Mouse (Mus musculus): ENCODE measurements at regions not wholly inside any gene's neighbourhood (a gene's known extent, or its start where the extent isn't known, plus 50 kb on each side); places are given as distances from the start of the nearest gene placed in this dataset.

DNA sequence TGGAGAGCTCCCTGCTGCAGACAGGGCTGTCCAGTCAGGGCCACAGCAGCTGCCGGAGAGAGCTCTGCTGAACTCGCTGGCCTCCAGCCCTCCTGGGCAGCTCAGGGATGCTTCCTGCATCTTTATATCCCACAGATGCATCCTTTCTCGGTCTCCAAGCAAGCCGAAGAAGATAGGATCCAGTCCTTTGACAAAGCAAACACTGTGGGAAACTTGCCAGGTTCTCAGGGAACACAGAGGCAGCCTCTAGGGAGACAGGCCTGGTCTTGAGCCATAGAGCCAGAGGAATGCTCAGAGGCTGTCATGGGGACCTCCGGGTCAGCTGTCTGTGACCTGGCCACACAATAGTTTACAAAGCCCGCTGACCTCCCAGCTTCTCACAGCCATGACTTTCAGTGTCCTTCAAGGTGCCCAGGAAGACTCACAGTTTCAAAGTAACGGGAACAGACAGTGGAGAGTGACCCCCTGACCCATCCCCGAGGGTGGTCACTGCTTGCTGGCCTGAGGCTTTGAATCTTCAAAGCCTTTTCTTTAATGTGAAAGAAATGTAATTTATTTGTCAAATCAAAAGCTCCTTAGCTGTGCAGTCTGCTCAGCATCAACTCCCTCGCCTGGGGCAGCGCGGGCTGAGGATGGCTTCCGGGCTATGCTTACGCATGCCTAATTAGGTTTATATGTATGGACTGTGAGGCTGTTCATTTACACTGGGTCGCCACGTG lies 157.8 kb upstream of the Lrfn2 start:
- ATAC-seq (replicated peaks; ENCODE audit: insufficient number of reproducible peaks, low FRiP score, low TSS enrichment, poor library complexity, severe bottlenecking), result no peak

DNA sequence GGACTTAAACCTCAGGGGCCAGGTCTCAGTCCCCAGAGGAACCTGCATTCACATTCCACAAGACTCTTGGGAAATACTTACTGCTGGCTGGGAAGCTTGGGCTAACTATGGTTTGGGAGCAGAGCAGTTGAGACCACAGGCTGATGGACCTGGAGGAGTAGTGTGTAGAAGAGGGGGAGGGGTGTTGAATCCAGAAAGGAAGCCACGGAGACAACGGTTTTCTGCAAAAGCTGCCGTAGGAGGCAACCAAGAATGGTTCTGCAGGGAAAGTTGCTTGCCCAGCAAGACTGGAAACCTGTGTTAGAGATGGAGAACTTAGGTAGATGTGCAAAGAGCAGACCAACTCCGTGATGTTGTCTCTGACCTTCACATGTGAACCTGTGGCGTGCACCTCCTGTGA lies 156.7 kb upstream of the Lrfn2 start:
- no peak for ATAC-seq (replicated peaks; ENCODE audit: insufficient number of reproducible peaks, low FRiP score, low TSS enrichment, poor library complexity, severe bottlenecking)

DNA sequence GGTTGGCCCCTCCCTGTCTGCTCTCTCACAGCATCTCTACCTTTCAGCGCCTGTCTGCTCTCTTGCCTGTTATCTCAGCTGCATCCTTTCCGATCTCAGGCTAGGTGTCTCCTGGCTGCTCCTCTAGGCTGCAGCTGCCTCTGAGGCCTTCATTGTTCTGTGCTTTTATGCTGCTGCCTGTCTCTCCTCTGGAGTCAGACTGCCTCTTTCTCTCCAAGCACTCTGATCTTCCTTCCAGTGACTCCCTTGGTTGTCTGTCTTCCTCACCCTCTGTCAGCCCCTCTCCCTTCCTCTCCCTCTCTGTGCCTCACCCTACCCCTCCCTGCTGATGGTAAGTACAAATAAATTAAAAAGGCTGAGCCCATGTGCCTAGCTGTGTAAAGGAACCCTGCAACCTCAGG lies 155.7 kb upstream of the Lrfn2 start:
- no peak for ATAC-seq (replicated peaks; ENCODE audit: insufficient number of reproducible peaks, low FRiP score, low TSS enrichment, poor library complexity, severe bottlenecking)

DNA sequence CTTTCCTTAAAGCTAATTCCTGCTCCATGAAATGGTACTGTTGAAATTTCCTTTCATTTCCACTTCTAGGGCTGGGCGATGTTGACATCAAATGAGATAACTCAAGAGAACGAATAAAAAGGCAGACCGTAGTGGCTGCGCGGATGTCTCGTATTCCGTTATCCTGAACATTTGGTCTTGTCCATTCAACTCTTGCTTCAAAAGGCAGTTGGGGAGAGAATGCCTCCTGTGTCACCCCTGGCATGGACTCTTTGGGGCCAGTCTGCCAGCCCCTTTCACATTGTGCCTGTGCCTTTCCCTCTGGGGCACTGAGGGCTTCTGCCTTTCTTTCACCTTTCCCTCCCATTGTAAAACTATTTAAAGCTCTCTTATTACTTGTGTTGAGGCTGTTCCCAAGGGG lies 152.0 kb upstream of the Lrfn2 start:
- ATAC-seq (replicated peaks; ENCODE audit: insufficient number of reproducible peaks, low FRiP score, low TSS enrichment, poor library complexity, severe bottlenecking), result no peak

- no peak for ATAC-seq (replicated peaks; ENCODE audit: insufficient number of reproducible peaks, low FRiP score, low TSS enrichment, poor library complexity, severe bottlenecking)
Observed at GRCm38 (mm10) chr17:48784417-48784816, 147.8 kb upstream of the Lrfn2 start.

- no peak for ATAC-seq (replicated peaks; ENCODE audit: insufficient number of reproducible peaks, low FRiP score, low TSS enrichment, poor library complexity, severe bottlenecking)
Observed at GRCm38 (mm10) chr17:48786501-48786900, 145.7 kb upstream of the Lrfn2 start.

GRCm38 (mm10) chr17:48789846-48790245 lies 142.3 kb upstream of the Lrfn2 start:
- no peak for ATAC-seq (replicated peaks; ENCODE audit: insufficient number of reproducible peaks, low FRiP score, low TSS enrichment, poor library complexity, severe bottlenecking)

- no peak for ATAC-seq (replicated peaks; ENCODE audit: insufficient number of reproducible peaks, low FRiP score, low TSS enrichment, poor library complexity, severe bottlenecking)
Observed at GRCm38 (mm10) chr17:48790526-48790925, 141.7 kb upstream of the Lrfn2 start.

- no peak for ATAC-seq (replicated peaks; ENCODE audit: insufficient number of reproducible peaks, low FRiP score, low TSS enrichment, poor library complexity, severe bottlenecking)
Observed at GRCm38 (mm10) chr17:48792954-48793353, 139.2 kb upstream of the Lrfn2 start.

DNA sequence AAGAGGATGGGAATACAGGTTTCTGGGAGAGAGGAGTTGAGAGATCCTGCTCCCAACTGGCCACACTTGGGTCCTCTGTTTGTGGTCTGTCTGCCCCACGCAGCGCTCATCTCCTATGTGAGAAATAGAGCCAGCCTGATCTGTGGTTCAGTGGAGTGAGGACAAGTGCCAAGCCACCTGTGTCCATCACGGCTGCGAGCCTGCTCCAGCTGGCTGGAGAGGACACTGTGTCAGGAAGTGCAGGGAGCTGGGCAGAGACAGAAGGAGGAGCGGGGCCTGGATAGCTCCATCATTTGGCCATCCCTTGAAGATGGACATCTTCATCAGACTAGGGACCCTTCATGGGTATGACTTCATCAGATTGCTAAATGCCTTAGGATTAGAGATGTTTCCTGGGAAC lies 136.4 kb upstream of the Lrfn2 start:
- no peak for ATAC-seq (replicated peaks; ENCODE audit: insufficient number of reproducible peaks, low FRiP score, low TSS enrichment, poor library complexity, severe bottlenecking)

DNA sequence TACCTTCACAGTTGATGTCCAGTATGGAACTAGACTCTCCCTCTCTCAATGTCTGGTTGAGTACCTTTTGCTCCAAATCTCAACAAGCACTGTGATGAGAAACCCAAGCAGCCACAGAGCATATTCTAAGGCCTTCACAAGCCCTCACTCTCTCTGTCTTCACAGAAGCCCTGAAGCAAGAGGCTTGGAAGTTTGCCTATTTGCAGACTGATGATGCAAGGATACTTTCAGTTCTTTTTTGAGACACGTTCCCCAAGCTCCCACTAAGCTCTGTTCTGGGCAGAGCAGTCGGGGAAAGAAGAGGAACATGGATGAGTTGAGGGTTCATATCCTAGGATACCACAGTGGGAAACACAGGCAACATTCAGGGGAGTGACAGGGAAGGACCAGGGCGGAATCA lies 134.0 kb upstream of the Lrfn2 start:
- ATAC-seq (replicated peaks; ENCODE audit: insufficient number of reproducible peaks, low FRiP score, low TSS enrichment, poor library complexity, severe bottlenecking), result no peak

GRCm38 (mm10) chr17:48802673-48803072 lies 129.5 kb upstream of the Lrfn2 start:
- ATAC-seq (replicated peaks; ENCODE audit: insufficient number of reproducible peaks, low FRiP score, low TSS enrichment, poor library complexity, severe bottlenecking), result no peak

- ATAC-seq (replicated peaks; ENCODE audit: insufficient number of reproducible peaks, low FRiP score, low TSS enrichment, poor library complexity, severe bottlenecking), result no peak
Observed at GRCm38 (mm10) chr17:48807905-48808304, 124.3 kb upstream of the Lrfn2 start.

DNA sequence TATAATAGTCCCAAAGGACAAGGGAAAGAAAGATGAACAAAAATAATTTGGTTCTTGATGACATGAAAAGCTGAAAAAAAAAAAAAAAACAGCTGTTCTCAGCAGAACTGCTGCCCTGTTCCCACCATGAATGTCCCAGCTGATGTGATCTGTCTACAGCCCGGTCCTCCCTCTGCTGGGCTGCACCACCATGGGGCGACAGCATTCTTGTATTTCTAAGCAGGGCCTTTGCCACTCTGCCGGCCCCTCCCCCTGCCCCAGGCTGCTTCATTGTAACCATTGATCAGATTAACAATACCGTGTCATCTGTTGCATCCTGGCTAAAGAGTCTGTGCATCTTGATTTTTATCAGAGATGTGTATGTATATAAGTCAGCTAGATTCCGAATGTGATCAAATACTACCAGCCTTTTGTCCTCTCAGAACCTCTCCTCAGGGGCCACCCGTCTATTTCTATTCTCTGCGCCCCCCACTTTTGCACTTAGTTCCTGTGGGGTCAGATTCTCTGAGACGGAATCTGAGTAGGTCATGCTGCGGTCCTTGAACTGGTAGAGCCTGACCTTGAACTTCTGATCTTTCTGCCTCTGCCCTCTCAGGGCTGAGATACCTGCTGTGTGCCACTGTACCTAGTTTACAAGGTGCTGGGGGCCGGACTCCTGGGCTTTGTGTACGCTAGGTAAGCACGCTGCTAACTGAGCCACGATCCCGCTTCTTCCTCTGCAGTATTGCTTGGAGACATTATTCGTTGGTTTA lies 117.2 kb upstream of the Lrfn2 start:
- ATAC-seq (replicated peaks; ENCODE audit: insufficient number of reproducible peaks, low FRiP score, low TSS enrichment, poor library complexity, severe bottlenecking), result no peak

GRCm38 (mm10) chr17:48816588-48817324 lies 115.4 kb upstream of the Lrfn2 start:
- ATAC-seq (replicated peaks; ENCODE audit: insufficient number of reproducible peaks, low FRiP score, low TSS enrichment, poor library complexity, severe bottlenecking), result no peak

DNA sequence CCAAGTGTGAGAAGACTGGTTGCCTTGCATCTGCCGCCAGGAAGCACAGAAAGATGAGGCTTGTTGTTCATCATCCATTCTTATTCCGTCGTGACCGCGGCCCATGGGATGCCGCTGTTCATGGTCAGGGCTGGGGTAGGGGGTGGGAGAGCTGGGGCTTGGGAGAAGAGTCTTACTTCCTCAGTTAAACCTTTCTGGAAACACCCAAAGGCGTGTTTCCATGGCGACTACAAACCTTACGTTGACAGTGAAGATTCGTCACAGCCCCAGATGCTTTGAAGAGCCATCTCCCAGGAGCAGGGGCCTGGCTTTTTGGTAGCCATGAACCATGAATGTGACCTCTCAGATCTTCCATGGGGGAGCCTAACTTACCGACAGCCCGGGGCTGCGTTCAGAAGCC lies 114.6 kb upstream of the Lrfn2 start:
- no peak for ATAC-seq (replicated peaks; ENCODE audit: insufficient number of reproducible peaks, low FRiP score, low TSS enrichment, poor library complexity, severe bottlenecking)

- ATAC-seq (replicated peaks; ENCODE audit: insufficient number of reproducible peaks, low FRiP score, low TSS enrichment, poor library complexity, severe bottlenecking), result no peak
Observed at GRCm38 (mm10) chr17:48819703-48820102, 112.5 kb upstream of the Lrfn2 start.

- ATAC-seq (replicated peaks; ENCODE audit: insufficient number of reproducible peaks, low FRiP score, low TSS enrichment, poor library complexity, severe bottlenecking), result no peak
Observed at GRCm38 (mm10) chr17:48822101-48822876, 109.9 kb upstream of the Lrfn2 start.

- ATAC-seq (replicated peaks; ENCODE audit: insufficient number of reproducible peaks, low FRiP score, low TSS enrichment, poor library complexity, severe bottlenecking), result no peak
Observed at GRCm38 (mm10) chr17:48823921-48824320, 108.3 kb upstream of the Lrfn2 start.
